Mouse (Mus musculus) olfactory bulb, adult 2 months (tissue): Measurements from ENCODE around the gene Gm45713. TPM values are rescaled to one million over a fixed set of nuclear protein-coding genes. Genes with fewer than 3 reads are reported as not detected.
A peak's percentile ranks its signal among the peaks of the same experiment; 100 is the strongest.
"Not testable (repeated sequence)": the region's sequence is repeated elsewhere in the genome, so short reads cannot be mapped to it uniquely, and the experiment has no call there.

Experiments used
- H3K27ac ChIP-seq: fragments of 200-500 bp; 2 replicates; pipeline ENCODE4 v1.5.1; 2012; ENCODE audit warnings: low read depth, low read length; ENCODE audit not compliant: insufficient read depth
- H3K4me1 ChIP-seq: fragments of 200-500 bp; 2 replicates; pipeline ENCODE4 v1.6.1; 2012; ENCODE audit warnings: low read length; ENCODE audit not compliant: control insufficient read depth, insufficient read depth
- H3K4me3 ChIP-seq: fragments of 200-500 bp; 2 replicates; pipeline ENCODE4 v1.5.1; 2012; ENCODE audit warnings: mild to moderate bottlenecking, low read depth, low read length, moderate library complexity; ENCODE audit not compliant: insufficient read depth
- CTCF ChIP-seq: fragments of 200-500 bp; IDR thresholded peaks from 2 replicates; pipeline ENCODE4 v1.5.1; 2012; ENCODE audit warnings: low read depth, mild to moderate bottlenecking, low read length, moderate library complexity; ENCODE audit not compliant: insufficient read depth
- POLR2A ChIP-seq: fragments of 200-500 bp; IDR thresholded peaks from 2 replicates; pipeline ENCODE4 v1.6.1; 2012; ENCODE audit warnings: mild to moderate bottlenecking, low read depth, low read length, moderate library complexity; ENCODE audit not compliant: insufficient read depth
- WGBS: fragments of 180-500 bp; shearing (Covaris S2); methylation state at CpG from one replicate; pipeline ENCODE4 v1.1.7; 2018; 5-methylcytosine and 5-hydroxymethylcytosine counted together
- polyA plus RNA-seq: library from polyadenylated mRNA; stranded (reverse); fragments of >200 nt; gene quantifications from 2 replicates; pipeline ENCODE4 v1.2.4, GENCODE M21; 2012; ENCODE audit warnings: low replicate concordance; ENCODE audit not compliant: missing spikeins, insufficient read depth, insufficient read length

Gm45713 gene
- polyA plus RNA-seq, 1 experiment: not detected

- no peak overlapping the region for H3K4me3 ChIP-seq
- peaks cover 18% of the 10 kb centered on the region for H3K4me1 ChIP-seq
- H3K27ac ChIP-seq: peak overlapping the region; percentile 20; the same call in 1 of the 2 replicates
- TF ChIP-seq POLR2A: no peak
- no peak for TF ChIP-seq CTCF
Observed at GRCm38 (mm10) chr7:45121966-45122365, 14.1 kb downstream of the Gm45713 start.

DNA sequence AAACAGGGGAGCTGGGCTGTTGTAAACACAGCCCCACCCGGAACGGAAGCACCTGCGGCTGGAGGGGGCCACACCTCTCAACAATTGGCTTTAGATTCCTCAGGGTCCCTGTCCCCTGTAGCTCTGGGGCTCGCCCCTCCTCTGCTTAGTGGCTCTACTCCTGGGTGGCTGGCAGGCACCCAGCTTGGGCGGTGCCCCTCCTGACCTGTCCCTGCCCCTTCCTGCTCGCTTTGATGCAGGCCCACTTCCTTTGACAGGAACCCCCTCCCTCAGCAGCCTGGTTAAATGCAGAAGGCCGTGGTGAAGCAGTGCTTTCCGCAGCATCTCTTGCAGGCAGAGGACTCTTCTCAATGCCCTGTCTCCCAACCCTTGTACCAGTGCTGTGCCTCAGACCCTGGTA is 14.6 kb downstream of the Gm45713 start:
- 0 out of 2 replicates have a peak overlapping the region, but pooled peaks have one; percentile 20 for H3K27ac ChIP-seq
- 58% methylated on average over 8 of the region's 8 CpGs for WGBS
- no peak overlapping the region for H3K4me3 ChIP-seq
- TF ChIP-seq CTCF: no peak
- TF ChIP-seq POLR2A: no peak
- peaks cover 12% of the 10 kb centered on the region for H3K4me1 ChIP-seq

DNA sequence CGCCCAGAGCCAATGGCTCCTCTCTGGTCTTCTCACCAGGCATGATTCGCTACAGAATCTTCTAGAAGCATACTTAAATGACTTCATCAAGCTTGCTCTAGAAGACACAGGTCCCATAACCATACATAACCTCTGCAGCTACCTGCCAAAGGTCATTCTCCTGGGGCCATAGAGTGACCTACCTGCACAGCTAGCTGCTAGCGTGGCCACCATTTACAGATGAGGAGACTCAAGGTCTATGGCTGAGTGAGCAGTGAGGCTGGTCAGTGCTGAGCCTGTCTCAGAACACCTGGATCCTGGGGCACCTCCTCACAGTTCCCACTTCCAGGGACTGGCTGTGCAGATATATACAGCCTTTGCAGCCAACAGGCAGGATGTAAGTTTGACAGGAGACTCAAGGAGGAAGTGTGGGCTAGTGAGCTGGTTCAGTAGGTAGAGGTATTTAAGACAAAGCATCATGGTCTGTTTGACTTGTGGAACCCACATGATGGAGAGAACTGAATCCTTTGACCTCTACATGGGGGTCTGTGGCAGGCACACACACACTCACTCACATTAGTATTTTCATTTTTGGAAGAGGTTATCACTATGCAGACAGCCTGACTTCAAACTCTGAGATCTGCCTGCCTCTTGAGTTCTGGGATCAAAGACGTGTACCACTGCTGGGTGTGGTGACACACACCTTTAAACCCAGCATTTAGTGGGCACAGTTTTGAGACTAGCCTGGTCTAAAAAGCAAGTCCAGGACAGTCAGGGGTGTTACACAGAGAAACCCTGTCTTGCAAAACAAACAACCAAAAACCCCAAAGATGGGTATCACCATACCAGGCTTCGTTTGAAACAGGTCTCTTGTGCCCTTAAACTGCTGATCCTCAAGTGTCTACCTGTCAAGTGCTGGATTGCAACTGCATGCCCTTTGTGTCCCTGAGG is 16.0 kb downstream of the Gm45713 start:
- no peak for TF ChIP-seq POLR2A
- TF ChIP-seq CTCF: no peak
- H3K4me3 ChIP-seq: no peak overlapping the region
- no peak overlapping the region for H3K27ac ChIP-seq
- peaks cover 11% of the 10 kb centered on the region for H3K4me1 ChIP-seq
- WGBS: 76% methylated on average over 5 of the region's 5 CpGs

- WGBS: 91% methylated on average over 6 of the region's 6 CpGs
- H3K4me3 ChIP-seq: no peak overlapping the region
- H3K4me1 ChIP-seq: peaks cover 11% of the 10 kb centered on the region
- TF ChIP-seq CTCF: no peak
- H3K27ac ChIP-seq: no peak overlapping the region
Observed at GRCm38 (mm10) chr7:45118336-45118735, 17.7 kb downstream of the Gm45713 start.

DNA sequence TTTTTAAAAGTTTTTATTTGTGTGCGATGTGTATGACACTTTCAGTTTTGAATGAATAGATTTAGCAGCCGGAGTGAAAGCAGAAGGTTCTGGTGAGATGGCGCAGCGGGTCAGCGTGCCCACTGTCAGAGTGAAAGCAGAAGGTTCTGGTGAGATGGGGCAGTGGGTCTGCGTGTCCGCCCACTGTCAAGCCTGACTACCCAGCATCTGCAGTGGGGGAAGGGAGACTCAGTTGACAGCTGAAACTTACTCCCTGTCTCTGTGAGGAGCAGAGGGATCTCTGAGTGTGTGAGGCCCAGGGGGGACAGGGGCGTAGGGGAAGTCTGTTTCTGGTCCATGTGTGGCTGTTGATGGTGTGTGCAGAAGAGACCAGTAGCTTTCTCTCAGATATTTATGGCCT is 18.5 kb downstream of the Gm45713 start:
- H3K4me1 ChIP-seq: 0 out of 2 replicates have a peak, but pooled peaks cover 3% of the 10 kb centered on the region
- no peak overlapping the region for H3K27ac ChIP-seq
- WGBS: 85% methylated on average over 8 of the region's 8 CpGs
- TF ChIP-seq POLR2A: no peak
- H3K4me3 ChIP-seq: no peak overlapping the region

DNA sequence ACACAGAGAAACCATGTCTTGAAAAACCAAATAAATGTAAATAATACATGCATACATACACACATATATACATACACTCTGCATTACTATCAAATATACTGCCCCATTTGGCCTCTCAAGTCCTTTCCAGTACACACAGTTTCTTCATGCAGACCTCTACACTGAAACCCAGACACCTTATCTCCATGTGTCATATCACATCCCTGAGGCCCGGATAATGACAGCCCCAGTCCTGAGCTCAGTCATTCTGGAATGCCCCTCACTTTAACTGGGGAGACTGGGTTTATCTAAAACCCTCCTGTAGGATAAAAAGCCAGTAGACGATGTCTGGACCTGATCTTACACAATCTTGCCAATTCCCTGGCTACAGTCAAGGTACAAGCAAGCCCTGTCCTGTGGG is 22.6 kb downstream of the Gm45713 start:
- Histone ChIP-seq H3K4me1 (no peaks in the 10 kb centered on the region), H3K4me3 (no peak overlapping the region), H3K27ac (no peak overlapping the region)
- TF ChIP-seq CTCF: no peak
- TF ChIP-seq POLR2A: no peak
- 88% methylated on average over 2 of the region's 2 CpGs for WGBS

GRCm38 (mm10) chr7:45112529-45112928 is 23.5 kb downstream of the Gm45713 start:
- H3K4me3 ChIP-seq: no peak overlapping the region
- TF ChIP-seq CTCF: no peak
- TF ChIP-seq POLR2A: no peak
- 73% methylated on average over 3 of the region's 3 CpGs for WGBS
- no peak overlapping the region for H3K27ac ChIP-seq
- H3K4me1 ChIP-seq: no peaks in the 10 kb centered on the region

- Histone ChIP-seq H3K27ac (no peak overlapping the region), H3K4me3 (no peak overlapping the region), H3K4me1 (no peaks in the 10 kb centered on the region)
- 76% methylated on average over 2 of the region's 2 CpGs for WGBS
- TF ChIP-seq CTCF: no peak
- no peak for TF ChIP-seq POLR2A
Observed at GRCm38 (mm10) chr7:45111940-45112339, 24.1 kb downstream of the Gm45713 start.

- 91% methylated on average over 4 of the region's 4 CpGs for WGBS
Observed at GRCm38 (mm10) chr7:45110089-45110488, 25.9 kb downstream of the Gm45713 start.

More at GRCm38 (mm10) chr7:45110089-45110488, 25.9 kb downstream of the Gm45713 start:
- not testable (repeated sequence) for H3K27ac ChIP-seq, H3K4me3 ChIP-seq, H3K4me1 ChIP-seq
